Mouse (Mus musculus) left cerebral cortex, postnatal 10 days (tissue): ENCODE results near the gene Tenm2. TPM values are rescaled to one million over a fixed set of nuclear protein-coding genes. Genes with fewer than 3 reads are reported as not detected.
A peak's percentile ranks its signal among the peaks of the same experiment; 100 is the strongest.

ENCODE experiments used
- DNase-seq, 2 experiments: peaks; one replicate each; pipeline ENCODE4 v3.0.0; 2021 to 2022; ENCODE audit warnings: low spot score in 2 of 2, mixed read lengths in 1 of 2; ENCODE audit errors: extremely low spot score in 1 of 2
- intact Hi-C: fragments of 180-260 bp; cut with DNase I; formaldehyde crosslinking; loops from one replicate; pipeline ENCODE4 v1.15.1; 2025
- total RNA-seq, 2 experiments: library from RNA; stranded (reverse); gene quantifications; 2 replicates each; pipeline ENCODE4 v1.2.3; 2021

Gene Tenm2
- total RNA-seq, 2 experiments from 2014 or later = 112 to 116 TPM

DNA sequence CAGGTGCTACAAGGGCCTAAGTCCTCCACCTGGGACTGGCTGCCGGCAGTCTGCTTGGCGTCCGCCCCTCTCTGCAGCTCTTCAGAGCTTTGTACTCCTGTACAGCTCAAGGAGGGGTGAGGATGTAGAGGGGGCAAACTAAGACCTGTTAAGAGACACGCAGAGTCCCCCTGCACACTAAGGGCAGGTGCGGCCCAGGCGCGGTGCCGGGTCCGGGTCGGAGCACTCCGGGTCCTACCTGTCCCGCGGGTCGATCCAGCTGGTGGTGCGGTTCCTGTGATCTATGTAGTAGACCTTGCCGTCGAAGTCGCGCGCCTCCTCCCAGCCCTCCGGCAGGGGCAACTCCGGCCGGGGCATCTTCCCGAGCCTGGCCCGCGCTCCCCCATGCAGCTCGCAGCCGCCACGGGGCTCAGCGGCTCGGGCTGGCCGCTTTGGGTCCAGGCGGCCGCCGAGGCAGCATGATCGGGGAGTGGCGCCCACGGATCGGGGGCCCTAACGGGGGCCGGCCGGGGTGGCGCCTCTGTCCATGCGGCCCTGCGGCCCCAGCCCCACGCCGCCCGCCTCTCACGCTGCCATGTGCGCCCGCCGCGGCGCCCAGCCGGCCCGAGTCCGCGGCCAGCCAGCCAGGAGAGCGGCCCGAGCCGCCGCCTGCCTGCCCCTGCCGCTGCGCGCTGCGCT is 1255.9 kb downstream of the Tenm2 start:
- intact Hi-C loops = loop anchor here (2.0 to 5.0 kb wide), 2 partner anchors 61 to 123 kb away; no protein-coding TSS in a partner anchor

DNA sequence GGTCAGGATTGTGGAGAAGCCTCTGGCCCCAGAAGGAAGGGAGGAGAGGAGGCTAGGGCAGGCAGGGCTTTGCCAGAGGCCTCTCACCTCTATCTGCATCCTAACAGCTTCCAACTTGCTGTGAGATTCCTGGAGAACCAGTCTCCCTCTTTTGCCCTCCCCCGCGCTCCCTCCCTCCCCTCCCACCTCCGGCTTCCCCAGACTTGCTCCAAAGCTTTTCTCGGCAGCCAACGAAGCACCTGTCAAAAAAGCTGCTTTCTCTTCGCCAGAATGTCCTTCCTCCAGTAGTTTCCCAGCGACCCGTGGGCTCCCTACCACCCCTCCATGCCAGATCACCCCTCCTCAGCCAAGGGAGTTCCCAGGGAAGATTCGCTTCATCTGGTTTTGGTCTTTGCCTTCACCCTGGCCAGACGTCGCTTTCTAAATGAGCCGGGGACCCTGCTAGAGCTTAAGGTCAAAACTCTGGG is 1256.5 kb downstream of the Tenm2 start:
- DNase-seq = no peak
- intact Hi-C loops = no loop called here

More for the DNA sequence above, 1255.9 kb downstream of the Tenm2 start:
- DNase-seq = peak in 1 of 2 experiments; percentile 53

- intact Hi-C loops = no loop called here
- DNase-seq = no peak
These were observed 1258.0 kb downstream of the Tenm2 start for GRCm38 (mm10) chr11:35977796-35978195.

DNA sequence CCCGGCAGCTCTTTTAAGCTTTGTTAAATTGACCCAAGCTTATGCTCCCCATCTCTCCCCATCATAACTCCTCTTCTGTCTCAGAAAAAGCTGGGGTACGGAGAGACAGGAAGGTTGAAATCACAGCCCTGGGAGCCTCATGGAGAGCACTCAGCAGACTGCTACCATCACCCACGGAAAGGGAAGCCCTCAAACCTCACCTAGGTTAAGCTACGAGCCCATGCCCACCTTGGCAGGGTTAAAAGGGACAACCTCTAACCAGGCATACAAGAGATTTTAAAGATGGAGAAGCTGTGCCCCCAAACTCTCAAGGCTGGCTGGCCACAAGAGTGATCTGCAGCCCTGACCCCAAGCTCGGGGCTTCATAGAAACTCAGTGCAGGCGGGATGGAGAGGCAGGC is 1258.7 kb downstream of the Tenm2 start:
- intact Hi-C loops = no loop called here
- no peak for DNase-seq

GRCm38 (mm10) chr11:35976482-35976881 is 1259.3 kb downstream of the Tenm2 start:
- intact Hi-C loops = no loop called here
- DNase-seq = peak in 1 of 2 experiments; percentile 43

GRCm38 (mm10) chr11:35974632-35975450 is 1260.9 kb downstream of the Tenm2 start:
- intact Hi-C loops = no loop called here
- DNase-seq = no peak

- intact Hi-C loops = no loop called here
- no peak for DNase-seq
These were observed 1262.6 kb downstream of the Tenm2 start for GRCm38 (mm10) chr11:35973135-35973534.

- intact Hi-C loops = no loop called here
- DNase-seq = no peak
These were observed 1263.4 kb downstream of the Tenm2 start for GRCm38 (mm10) chr11:35972270-35972931.

GRCm38 (mm10) chr11:35970806-35971705 is 1264.7 kb downstream of the Tenm2 start:
- intact Hi-C loops = no loop called here
- DNase-seq = no peak

GRCm38 (mm10) chr11:35968291-35968690 is 1267.5 kb downstream of the Tenm2 start:
- intact Hi-C loops = no loop called here
- DNase-seq = no peak

- intact Hi-C loops = no loop called here
- no peak for DNase-seq
These were observed 1271.7 kb downstream of the Tenm2 start for GRCm38 (mm10) chr11:35963981-35964549.

DNA sequence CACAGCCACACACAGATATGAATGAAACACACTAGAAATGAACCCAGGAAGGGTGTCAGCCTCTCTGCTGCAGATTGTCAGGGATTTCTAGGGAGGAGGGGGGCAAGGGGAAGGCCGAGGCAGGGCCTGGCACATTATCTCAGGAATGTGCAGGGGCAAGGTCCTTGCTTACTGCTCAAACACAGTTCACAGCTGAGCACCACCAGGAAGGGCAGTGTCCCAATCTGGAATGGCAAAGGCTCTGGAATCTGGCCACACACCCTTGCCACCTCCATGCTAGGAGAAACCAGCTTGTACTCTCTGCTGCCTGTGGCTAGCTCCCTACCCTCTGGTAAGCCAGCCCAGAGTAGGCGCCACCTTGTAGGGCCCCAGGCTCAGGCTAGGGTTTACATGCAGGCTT is 1272.2 kb downstream of the Tenm2 start:
- intact Hi-C loops = no loop called here
- DNase-seq = no peak

DNA sequence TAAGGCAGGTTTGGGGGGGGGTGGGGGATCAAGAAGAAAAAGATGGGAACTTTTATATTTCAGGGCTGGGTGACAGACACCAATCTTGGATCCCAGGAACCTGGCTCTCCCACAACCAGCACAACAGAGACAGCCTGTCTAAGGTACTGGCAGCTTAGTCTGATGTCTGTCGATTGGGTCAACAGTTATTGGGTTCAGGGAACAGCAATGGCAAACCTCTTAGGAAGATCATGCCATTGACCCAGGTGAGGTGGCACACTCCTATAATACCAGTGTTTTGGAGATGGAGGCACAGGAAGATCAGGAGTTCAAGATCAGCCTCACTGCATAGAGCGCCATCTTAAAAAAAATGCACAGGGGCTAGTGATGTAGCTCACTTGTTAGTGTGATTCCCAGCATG is 1273.3 kb downstream of the Tenm2 start:
- DNase-seq = no peak
- intact Hi-C loops = no loop called here

GRCm38 (mm10) chr11:35959270-35959669 is 1276.5 kb downstream of the Tenm2 start:
- no peak for DNase-seq
- intact Hi-C loops = no loop called here
